Mouse (Mus musculus): Measurements from ENCODE around the gene Elmo1.

Elmo1 gene

DNA sequence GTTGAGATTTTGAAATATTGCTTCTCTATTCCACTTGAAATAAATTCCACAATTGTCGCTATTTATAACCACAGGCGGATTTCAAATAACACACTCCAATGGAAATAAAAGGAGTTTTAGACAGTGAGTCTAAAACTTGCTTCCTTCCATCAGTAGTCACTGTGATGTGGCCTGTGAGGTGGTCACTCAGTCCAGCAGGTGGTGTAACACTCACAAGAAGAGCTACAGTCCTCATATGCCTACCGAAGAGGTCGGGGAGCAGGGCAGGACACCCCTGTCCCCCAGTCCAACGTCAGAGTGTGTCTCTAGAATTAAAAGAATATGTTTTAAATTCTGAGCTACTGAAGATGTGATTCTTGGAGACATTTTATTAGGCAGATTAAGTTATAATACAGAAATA, 229.8 kb downstream of the Elmo1 start:
- DNase-seq (ENCODE audit: low spot score), result no peak

DNA sequence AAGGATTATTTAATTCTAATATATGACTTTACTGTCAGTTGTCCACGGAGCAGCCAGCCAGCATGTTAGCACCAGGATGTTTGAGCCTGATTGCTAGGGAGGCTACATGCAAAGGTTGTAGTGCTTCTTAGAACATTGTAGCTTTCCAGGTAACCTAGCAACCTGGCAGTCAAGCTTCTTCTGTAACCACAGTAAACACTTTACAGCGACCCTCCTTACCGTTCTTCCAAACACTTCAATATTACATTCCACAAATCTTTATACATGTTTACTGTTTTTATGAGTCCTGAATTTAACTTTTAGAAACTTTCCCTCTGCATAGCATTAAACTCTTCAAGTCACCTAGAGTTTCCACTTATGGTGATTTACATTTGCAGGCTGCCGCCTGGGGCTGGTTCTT, 233.1 kb downstream of the Elmo1 start:
- DNase-seq (ENCODE audit: low spot score), result no peak

DNA sequence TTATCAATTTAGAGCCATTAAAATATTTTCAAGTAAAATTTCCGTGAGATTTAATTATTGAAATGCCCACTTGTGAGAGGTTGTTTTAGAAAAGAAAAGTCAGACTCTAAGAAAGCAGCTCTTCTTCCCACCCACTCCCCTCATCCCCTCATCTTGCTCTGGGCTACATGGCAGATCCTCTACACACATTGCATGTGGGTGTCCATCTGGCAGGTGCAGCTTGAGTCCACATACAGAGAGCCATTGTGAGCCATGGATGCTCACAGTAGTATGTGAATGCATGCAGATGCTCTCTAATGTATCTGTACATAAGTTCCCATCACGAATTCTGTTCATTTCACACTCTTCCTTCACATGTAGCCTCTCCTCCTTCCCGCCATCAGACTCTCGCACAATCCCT, 236.7 kb downstream of the Elmo1 start:
- no peak for DNase-seq (ENCODE audit: low spot score)

DNA sequence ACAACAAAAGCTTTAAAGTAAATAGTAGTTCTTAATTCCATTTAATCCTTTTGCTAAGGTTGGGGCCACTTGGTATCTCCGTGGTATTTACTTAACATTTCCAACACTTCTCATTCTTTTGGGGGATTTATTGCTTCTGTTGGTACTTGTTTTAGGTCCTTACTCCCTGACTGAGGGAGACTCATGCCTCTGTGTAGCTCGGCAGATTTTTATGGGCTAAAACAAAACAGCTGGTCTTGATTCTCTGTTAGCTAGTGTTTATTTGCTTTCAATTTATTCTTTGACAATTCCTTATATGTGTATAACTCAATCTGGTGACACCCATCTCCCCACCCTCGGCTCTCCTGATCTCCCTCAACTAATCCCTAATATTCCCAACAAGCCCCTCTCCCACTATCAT, 237.6 kb downstream of the Elmo1 start:
- no peak for DNase-seq (ENCODE audit: low spot score)

DNA sequence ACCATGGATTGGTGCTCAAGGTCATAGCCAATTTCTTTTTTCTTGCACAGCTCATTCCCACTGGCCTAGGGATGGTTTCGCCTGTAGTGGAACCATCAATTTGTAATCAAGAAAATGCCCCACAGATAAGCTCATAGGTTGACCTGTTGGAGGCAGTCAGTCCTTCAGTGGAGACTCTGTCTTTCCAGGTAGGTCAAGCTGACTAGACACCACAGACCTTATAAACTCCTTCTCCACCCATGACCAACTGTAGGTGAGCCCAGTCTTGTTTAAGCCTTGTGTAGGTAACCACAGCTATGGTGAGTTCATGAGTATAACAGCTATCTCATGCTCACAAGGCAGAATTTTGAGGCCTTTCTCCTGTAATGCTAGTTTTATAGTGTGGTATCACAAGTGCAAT, 238.3 kb downstream of the Elmo1 start:
- no peak for DNase-seq (ENCODE audit: low spot score)

DNA sequence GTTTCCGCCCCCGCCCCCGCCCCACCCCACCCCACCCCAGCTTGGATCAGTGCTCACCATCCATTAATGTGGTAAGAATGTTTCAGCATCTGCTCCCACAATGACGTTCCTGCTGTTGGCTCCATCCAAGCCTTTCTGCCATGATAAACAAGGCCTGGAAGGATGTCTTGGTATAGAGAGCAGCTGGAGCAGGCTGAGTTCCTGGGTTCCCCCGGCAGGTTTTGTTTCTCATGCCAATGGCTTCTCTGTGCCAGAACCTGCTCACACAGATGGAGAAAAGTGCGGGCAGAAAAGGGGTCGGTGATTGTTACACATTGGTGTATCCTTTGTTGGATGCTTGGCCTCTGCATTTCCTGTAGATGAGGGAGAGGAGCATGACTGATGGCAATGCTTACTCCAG, 240.6 kb downstream of the Elmo1 start:
- no peak for DNase-seq (ENCODE audit: low spot score)

DNA sequence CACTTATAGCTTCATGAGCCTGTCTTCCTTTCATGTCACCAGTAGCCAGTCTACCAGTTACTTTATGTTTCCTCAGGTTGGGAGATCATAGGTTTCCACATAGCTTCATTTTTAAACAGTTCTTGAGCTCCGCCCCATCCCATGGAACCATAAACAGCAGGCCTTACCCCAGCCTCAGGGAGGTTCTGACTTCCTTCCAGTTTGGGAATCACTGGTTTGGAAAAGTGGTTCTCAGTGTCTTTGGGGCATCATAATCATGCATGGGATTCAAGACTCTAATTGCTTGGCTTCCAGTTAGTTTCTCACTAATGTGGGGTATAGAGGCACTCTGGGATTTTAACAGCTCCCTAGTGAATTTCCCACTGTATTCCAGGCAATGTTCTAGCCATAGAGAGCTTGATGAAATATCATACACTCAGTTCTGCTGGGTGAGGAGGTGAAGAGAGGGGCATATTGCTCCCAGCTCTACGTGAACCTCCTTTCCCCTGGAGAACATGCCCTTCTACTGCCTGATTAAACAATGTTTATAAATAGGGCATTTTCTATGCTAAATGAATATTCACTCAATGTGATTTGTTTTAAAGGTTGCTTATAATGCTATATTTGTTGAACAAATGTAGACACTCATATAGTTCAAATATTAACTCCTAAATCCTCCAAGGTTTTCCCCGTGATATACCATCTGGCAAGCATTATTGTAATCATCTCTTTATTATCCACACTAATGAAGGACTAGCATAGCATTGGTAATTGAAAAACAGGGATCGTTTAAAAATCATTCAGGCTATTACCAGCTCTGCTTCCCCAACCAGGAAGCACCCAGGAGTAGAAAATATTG, 244.9 kb downstream of the Elmo1 start:
- DNase-seq (ENCODE audit: low spot score), result no peak

DNA sequence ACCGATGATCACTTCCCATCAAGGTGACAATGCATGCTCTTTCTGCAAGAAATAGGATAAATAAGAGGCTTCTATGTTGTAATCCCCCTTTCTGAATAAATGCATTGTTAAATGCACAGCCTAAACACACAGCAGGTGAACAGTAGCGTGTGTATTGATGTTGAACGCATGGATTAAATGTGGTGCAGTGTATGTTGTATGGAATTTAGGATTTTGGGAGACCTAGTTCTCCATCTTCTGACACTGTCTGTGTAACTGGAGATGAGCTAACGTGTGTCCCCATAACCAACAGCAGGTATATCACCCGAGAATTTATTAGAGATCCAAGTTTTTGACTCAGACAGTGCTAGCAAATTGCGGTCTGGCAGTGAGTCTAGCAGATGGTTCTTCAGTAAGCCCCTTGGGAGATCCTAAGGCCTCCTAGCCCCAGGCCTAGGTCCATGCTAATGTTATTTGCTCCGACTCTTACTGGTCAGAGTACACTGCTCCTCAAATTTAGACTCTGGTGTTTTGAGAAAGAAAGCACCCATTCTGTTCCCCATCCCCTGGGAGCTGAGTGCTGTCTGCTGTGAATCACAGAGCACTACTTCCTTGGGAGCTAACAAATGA, 245.6 kb downstream of the Elmo1 start:
- no peak for DNase-seq (ENCODE audit: low spot score)

DNA sequence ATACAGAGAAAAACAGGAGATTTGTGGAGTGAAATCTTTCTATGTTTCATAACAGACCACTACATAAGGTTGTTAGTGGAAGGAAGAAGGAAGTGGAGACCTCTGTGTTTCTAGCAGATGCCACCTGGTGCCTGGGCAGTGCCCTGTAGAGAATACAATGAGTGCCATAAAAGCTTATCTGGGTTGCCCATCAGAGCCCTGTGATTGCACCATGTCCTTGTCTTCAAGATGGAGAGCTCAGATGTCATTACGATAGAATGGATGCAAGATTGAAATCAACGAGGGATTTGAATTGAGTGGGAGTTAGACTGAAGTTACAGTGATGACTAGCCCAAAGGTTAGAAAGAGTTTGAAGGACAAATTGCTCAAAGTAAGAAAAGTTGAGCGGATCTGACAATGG, 252.5 kb downstream of the Elmo1 start:
- DNase-seq (ENCODE audit: low spot score), result no peak

DNA sequence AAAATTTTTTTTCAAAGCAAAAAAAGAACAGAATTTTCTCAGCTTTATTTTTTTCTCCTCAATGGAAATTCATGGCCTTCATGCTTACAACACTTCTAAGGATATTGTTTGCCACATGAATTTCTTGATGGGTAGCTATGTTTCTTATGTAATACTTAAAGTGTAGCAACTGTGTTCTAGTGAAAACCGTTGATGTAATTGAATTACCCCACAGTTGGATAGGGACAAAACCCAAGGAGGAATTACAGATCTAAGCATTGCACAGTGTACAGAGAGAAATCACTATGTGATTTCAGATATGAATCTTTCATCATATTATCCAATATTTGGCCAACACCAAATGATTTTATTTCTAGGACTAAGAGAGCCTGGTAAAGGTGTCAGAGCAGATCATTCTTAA, 259.4 kb downstream of the Elmo1 start:
- no peak for DNase-seq (ENCODE audit: low spot score)

DNA sequence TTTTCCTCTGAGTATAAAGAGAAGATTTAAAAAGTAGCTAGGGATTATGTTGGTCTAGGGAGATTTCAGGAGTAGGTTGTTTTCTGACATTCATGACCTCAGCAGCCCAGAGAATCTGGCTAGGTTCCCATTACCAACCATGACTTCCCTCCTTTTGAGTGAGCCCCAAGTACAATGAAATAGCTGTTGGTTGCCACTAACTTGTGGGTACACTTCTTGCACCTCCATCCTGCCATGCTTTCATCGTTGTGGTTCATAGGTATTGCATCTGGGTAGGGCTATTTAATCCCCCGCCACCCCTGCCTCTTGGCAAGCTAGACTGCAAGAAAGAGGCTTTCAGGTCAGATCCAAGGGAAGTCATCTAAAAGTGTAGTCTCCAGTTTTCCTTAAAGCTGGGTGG, 262.2 kb downstream of the Elmo1 start:
- DNase-seq (ENCODE audit: low spot score), result no peak

DNA sequence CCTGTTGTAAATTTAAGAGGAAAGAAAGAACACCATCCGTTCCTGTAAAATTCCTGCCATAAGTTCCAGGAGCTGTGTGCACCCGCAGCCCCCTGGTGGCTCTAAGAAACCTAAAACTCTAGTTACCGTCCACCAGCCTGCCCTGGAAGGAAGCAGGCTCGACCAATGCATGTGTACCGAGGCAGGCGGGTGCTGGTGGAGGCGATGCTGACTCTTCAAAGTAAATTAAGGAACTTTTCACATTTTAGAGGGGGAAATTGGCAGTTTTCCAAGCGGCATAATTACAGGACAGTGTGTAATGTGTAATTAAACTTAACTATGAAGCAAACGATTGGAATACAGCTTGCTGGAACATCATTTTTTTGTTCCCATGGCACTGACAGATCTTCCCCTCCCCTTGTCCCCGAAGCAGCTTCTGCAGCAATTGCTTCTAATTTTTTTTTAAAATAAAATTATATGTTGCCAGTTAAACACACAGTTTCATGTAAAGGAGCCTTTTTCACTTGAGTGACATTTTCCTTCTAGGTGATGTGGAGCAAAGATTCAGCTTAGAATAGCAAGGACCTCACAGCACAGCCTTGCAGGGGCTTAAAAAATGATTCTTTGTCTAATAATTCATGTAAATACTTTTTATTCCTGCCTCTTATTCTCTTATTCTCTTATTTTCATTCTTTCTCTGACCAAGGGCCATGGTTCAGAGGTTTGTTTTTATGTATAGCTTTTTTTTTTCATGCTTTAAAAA, 263.6 kb downstream of the Elmo1 start:
- peak; percentile 35 for DNase-seq (ENCODE audit: low spot score)

DNA sequence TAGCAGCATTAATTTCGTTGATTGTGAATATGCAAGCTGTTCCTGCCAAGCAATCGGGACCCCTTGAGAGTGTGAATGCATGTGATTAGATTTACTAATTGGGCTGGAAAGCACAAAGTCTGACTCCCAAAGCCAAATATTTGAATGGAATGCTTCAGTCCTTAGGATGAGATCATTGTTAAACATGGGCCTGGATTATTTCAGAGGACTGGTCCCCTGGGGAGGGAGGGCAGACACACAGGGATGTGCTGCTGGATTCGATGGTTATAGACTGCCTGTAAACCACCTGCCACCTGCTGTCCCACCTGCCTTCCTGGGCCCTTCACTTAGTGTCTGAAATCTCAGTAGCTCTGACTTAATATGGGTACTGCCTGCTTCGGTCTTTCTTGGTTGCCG, 264.2 kb downstream of the Elmo1 start:
- no peak for DNase-seq (ENCODE audit: low spot score)

DNA sequence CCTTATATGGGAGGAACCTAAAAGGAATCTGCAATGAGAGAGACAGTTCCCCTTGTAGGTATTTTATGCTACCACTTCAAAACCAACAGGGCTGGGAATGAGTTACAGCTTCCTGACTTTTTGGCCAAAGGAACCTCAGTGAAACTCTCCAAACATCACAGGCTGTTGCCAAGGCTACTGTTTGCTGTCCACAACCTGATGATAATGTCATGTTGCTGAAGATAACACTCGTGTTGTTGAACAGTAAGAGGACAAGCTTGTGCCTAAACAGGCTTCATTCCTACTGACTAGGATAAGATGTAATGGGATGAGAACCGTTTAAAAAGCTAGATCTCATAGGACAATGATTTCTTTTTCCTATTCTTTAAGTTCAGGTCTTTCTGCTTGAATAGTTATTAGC, 272.1 kb downstream of the Elmo1 start:
- no peak for DNase-seq (ENCODE audit: low spot score)

DNA sequence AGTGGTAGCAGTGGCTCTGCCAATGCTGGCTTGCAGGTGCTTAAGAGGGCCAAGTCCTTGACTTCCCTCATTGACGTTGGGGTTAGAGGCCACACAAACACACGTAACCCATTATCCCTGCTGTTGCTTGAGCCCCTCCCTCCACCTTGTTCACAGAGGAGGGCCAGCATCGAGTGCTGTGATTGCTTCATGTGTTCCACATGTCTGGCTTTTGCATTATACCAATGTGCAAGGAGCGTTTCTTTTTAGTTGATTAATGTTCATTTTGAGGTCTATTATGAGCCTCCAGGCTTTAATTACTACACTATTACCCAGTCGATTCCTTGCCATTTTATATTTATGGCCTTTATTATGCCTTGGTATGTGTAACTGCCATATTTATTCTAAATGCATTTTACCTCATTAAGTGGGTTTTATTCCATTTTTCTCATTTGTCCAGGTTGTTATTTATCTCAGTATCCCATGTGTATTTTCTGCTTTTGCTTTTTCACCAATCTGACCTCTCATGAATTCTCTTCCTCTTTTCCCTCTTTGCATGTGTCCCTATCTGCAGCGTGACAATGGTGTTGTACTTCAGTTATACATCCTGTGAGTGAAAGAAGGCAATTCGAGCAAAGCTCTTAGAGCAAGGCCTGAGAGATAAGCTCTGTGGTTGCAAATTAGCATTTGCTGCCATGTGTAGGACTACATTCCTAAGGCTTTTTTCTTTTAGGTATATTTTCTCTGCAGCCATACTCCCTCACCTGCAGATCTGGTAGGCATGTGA, 275.6 kb downstream of the Elmo1 start:
- DNase-seq (ENCODE audit: low spot score), result no peak

DNA sequence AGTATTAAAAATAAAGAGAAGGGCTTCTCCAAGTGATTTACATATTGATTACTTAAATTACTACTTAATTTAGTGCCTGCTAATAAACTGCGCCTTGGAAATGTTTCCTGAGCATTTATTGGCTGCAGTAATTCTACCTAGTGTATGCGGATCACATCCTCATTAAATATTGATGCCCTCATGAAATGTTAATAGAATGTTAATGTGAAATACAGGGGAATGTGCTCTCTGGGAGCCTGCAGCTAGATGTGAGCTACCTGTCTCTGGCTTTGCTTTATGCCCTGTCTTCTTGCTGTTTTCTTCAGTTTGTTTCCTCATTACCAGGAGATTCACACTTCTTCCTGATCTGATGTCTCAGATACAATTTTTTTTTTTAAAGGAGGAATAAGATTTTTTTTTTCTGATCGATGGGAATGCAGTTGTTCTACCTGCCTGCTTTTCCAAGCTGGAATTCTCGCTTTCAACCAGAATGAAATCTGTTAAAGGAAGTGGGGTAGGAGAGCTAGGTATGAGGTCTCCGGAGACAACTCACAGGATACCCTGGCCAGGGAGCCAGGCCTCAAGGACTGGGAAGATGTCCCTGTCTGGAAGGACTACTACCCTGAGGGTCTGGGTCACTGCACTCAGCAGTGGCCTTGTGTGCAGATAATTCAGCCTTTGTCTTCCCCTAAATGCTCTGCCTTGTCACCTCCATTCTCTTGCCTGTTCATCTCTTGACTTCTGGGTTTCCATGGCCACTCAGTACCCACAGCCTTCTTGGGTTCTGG, 279.8 kb downstream of the Elmo1 start:
- no peak for DNase-seq (ENCODE audit: low spot score)

DNA sequence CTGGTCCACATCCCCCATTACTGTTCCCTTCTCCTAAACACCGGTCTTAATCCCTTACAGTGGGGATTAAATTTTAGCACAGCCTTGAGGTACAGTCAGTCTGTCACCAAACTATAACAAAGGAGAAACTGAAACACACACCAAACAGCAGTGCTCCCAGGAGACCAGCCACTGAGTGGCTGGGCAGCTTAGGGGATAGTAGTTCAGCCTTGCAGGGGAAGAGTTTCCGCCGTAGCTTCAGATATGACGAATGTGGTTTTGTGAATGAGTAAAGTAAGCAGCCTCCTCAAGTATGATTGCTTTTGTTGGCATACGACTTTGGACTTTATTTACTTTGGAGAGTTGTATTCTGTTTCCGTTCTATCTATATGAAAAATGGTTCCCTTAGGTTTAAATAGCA, 281.1 kb downstream of the Elmo1 start:
- DNase-seq (ENCODE audit: low spot score), result no peak

DNA sequence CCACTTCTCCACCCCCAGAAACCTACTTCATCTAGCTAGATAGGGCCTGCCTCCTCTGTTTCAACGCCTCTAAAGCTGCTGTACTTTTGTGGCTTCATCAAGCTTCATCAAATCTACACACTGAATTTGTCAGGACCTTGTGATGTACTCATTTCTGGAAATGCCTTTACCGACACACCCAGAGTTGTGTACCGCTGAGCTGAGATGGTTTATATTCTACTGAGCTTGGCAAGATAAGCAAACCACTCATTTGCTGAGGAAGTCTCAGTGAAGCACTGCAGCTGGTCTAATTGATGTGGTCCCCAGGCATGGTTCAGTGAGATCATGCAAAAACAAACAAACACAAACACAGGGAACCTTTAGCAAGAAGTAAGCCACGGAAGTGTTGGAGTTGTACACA, 281.9 kb downstream of the Elmo1 start:
- no peak for DNase-seq (ENCODE audit: low spot score)

DNA sequence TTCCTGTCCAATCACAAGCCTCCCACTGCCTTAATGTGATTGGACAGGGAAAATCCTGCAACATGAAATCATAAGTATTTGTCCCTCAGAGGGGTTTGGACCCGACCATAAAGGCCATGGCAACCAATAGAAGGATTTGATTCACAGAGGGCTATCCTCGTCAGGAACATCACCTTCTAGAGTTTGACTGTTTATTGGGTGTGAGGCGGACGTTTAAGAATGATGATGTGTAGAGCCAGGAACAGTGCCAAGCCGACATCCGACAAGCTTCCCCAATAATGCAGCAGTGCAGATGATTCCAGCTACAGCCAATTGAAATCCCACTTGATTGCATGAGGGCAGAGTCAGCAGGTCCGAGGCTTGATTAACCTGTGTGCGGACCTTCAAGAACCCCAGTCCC, 288.5 kb downstream of the Elmo1 start:
- DNase-seq (ENCODE audit: low spot score), result no peak

DNA sequence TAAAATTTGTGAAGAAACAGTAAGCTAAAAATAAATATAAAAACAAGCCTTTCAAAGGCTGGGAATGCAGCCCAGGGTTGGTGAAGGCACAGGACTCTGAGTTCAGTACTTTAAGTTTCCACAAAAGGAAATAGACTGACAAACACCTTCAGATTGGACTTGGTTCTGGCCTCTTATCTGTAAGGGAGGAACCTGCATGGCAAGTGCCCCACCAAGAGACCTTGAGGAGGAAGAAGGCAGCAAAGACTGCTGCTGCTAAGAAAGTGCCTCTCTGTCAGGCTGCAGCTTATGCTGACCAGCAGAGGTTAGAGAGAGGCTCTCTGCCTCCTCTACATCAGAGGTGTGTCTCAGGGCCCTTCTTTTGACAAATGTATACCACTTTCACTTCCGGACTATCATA, 293.5 kb downstream of the Elmo1 start:
- DNase-seq (ENCODE audit: low spot score), result no peak

DNA sequence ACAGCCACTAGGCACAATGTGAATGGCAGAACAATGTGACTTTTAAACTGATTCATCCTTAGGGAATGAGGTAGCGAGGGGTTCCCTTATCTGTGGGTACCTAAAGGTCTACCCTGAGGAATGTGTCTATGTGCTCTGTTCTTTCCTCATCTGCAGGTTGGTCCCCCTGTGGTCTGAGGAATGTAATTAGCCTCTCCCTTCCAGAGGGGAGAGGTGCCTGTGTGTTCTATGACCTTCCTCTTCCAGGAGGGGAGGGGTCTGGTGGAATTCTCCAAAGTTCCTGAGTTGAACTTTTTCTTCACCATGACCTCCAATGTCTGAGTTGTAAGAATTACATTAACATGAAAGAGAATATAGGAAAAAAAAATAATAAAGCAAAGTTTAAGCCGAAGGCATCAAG, 294.4 kb downstream of the Elmo1 start:
- DNase-seq (ENCODE audit: low spot score), result no peak

DNA sequence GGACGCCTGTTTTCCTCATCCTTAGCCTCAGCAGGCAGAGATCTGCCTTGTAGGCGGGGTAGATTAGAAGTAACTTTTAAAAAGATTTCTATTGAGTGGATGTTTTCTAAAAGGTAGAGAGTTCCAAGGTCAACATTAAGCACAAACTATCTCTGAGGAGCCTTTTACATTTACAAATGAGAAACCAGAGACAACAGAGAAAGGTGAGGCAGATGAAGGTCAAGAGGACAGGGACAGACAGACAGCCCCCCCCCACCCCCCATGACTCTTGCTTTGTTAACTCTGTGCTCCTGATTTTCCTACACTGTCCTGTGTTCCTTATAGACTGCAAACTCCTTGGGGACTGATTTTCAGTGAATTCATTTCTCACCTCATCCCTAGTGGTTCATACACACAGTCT, 295.0 kb downstream of the Elmo1 start:
- DNase-seq (ENCODE audit: low spot score), result no peak
